Comparison of ENCODE assay signal across 8 mouse cellular contexts in the genomic region with DNA sequence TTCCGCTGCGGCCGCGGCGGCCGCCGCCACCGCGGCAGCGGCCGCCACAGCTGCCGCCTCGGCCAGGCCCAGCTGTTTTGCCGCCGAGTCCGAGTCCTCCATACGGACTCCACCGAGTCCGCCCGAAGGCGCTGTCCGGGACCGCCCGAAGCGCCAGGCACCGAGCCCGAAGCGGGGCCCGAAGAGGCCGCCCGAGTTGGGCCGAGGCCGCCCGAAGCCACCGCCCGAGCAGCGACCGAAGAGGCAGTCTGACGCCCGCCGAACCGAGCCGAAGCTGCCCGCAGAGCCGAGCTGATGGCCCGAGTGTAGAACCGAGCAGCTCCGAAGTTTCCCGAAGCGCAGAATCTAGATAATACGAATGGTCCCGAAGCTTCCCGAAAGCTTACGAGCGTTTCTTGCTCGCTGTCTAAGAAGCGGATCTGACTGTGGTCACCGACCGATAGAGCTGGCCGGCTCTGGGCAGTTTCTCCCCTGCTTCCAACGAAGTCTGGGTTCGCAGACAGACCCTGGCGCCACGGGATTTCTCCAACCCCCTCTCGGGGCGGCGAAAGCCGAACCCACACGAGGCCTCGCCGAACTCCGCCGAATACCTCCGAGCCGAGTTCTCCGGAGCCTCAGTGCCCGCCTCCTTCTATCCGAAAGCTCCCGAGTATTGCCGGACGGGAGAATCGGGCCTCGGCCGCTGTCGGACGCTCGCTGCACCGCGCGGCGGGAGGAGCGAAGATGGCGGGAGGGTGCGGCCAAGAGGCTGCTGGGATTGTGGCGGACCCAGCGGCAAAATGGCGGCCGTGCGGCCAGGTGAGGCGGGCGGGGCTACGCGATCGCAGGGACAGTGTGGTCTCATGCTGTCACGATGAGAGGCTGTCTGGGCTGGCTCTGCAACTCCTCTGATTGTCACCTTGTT. TPM values are rescaled to one million over a fixed set of nuclear protein-coding genes. Genes with fewer than 3 reads are reported as not detected.
A peak's percentile ranks its signal among the peaks of the same experiment; 100 is the strongest.
DNase-seq lines count a peak whose midpoint lies in the region; ATAC-seq and TF ChIP-seq lines count a peak whose summit lies in the region.

Deaf1 (minus strand) TSS at position 222 of the 904 bp plus-strand sequence.
Tmem80 (plus strand) TSS at position 271 of the 904 bp plus-strand sequence.

- no peaks in the 10 kb centered on the region for H3K9me3 ChIP-seq in embryonic facial prominence, embryonic 14.5 days (ENCODE audit: control insufficient read depth, low read length)
- no peaks in the 10 kb centered on the region for H3K9me3 ChIP-seq in limb, embryonic 13.5 days
- no peaks in the 10 kb centered on the region for H3K9me3 ChIP-seq in midbrain, embryonic 16.5 days (replicated peaks; ENCODE audit: control insufficient read depth, low read length, poor library complexity, severe bottlenecking)

- peak within 1 kb of the TSS; percentile 99 for H3K27ac ChIP-seq in embryonic facial prominence, embryonic 14.5 days (replicated peaks; ENCODE audit: low read depth, low read length)
- peak within 1 kb of the TSS; percentile 99 for H3K27ac ChIP-seq in heart, adult 2 months
- peak within 1 kb of the TSS; percentile 99 for H3K27ac ChIP-seq in limb, embryonic 13.5 days
- peak within 1 kb of the TSS; percentile 100 for H3K27ac ChIP-seq in midbrain, embryonic 16.5 days (ENCODE audit: low read length)

- peaks cover 24% of the 10 kb centered on the region for H3K4me1 ChIP-seq in embryonic facial prominence, embryonic 14.5 days (ENCODE audit: control insufficient read depth, insufficient read depth, low read length)
- H3K4me1 ChIP-seq in heart, adult 2 months (ENCODE audit: control insufficient read depth, insufficient read depth, low read length) = peaks cover 11% of the 10 kb centered on the region
- H3K4me1 ChIP-seq in limb, embryonic 13.5 days = peaks cover 31% of the 10 kb centered on the region
- peaks cover 30% of the 10 kb centered on the region for H3K4me1 ChIP-seq in midbrain, embryonic 16.5 days (ENCODE audit: control insufficient read depth, insufficient read depth, low read length)

- intact Hi-C loops in heart, adult 2 months (cut with DNase I) = loop anchor here (2.0 to 5.0 kb wide), 2 partner anchors 60 to 63 kb away; partner anchors contain the start of gene Irf7

- TF ChIP-seq POLR2A in heart, adult 2 months (IDR thresholded peaks at IDR 0.05; ENCODE audit: insufficient read depth, low read depth, low read length) = no peak; the same call in none of the 2 replicates

- H3K79me2 ChIP-seq in heart, adult 2 months (replicated peaks; ENCODE audit: control insufficient read depth, insufficient read depth, low read length) = peaks cover 3% of the 10 kb centered on the region

- 0 out of 2 replicates have a peak, but pooled peaks have one; percentile 62 for TF ChIP-seq EP300 in heart, adult 2 months (IDR thresholded peaks at IDR 0.05; ENCODE audit: insufficient read depth, low read depth, low read length)

- H3K4me2 ChIP-seq in embryonic facial prominence, embryonic 14.5 days (ENCODE audit: low read depth, low read length) = peak within 1 kb of the TSS; percentile 100
- peak within 1 kb of the TSS; percentile 98 for H3K4me2 ChIP-seq in limb, embryonic 13.5 days (replicated peaks)
- peak within 1 kb of the TSS; percentile 87 for H3K4me2 ChIP-seq in midbrain, embryonic 16.5 days (ENCODE audit: low read length)

- H3K4me3 ChIP-seq in embryonic facial prominence, embryonic 14.5 days (ENCODE audit: low read depth, low read length) = peak within 1 kb of the TSS; percentile 62
- peak within 1 kb of the TSS; percentile 71 for H3K4me3 ChIP-seq in heart, adult 2 months
- peak within 1 kb of the TSS; percentile 59 for H3K4me3 ChIP-seq in limb, embryonic 13.5 days
- peak within 1 kb of the TSS; percentile 48 for H3K4me3 ChIP-seq in midbrain, embryonic 16.5 days (ENCODE audit: low read depth, low read length)

- DNase-seq in 3134 (ENCODE audit: extremely low read depth, insufficient read length, low spot score) = peak; percentile 95
- peak; percentile 98 to 99 for DNase-seq in adrenal gland, postnatal 4 days (ENCODE audit: low spot score in 2 of 2)
- peak; percentile 99 for DNase-seq in embryonic facial prominence, embryonic 14.5 days (ENCODE audit: low spot score)
- peak; percentile 99 for DNase-seq in heart, adult 2 months
- peak; percentile 99 to 100 for DNase-seq in kidney, adult 8-10 months
- peak; percentile 97 to 99 for DNase-seq in spleen, postnatal 10 days (ENCODE audit: low spot score in 2 of 2)

- peak; percentile 97 for ATAC-seq in embryonic facial prominence, embryonic 14.5 days (ENCODE audit: low read depth)
- peak; percentile 96 for ATAC-seq in limb, embryonic 13.5 days (ENCODE audit: low FRiP score, low read depth)
- peak; percentile 97 for ATAC-seq in midbrain, embryonic 16.5 days

- H3K36me3 ChIP-seq in embryonic facial prominence, embryonic 14.5 days (ENCODE audit: control insufficient read depth, insufficient read depth, low read length) = peaks cover 15% of the 10 kb centered on the region
- H3K36me3 ChIP-seq in heart, adult 2 months (ENCODE audit: control insufficient read depth, insufficient read depth, low read length) = no peaks in the 10 kb centered on the region
- H3K36me3 ChIP-seq in limb, embryonic 13.5 days = peaks cover 26% of the 10 kb centered on the region
- H3K36me3 ChIP-seq in midbrain, embryonic 16.5 days (ENCODE audit: control insufficient read depth, insufficient read depth, low read length) = peaks cover 3% of the 10 kb centered on the region; the same call in 1 of the 2 replicates

- H3K27me3 ChIP-seq in embryonic facial prominence, embryonic 14.5 days (replicated peaks; ENCODE audit: control insufficient read depth, insufficient read depth, low read length) = no peaks in the 10 kb centered on the region
- no peaks in the 10 kb centered on the region for H3K27me3 ChIP-seq in heart, adult 2 months (ENCODE audit: control insufficient read depth, insufficient read depth, low read length)
- no peaks in the 10 kb centered on the region for H3K27me3 ChIP-seq in limb, embryonic 13.5 days
- H3K27me3 ChIP-seq in midbrain, embryonic 16.5 days (ENCODE audit: control insufficient read depth, insufficient read depth, low read depth, low read length) = no peaks in the 10 kb centered on the region

- TF ChIP-seq CTCF in heart, adult 2 months (IDR thresholded peaks at IDR 0.05) = no peak

- WGBS in embryonic facial prominence, embryonic 14.5 days = 0% methylated on average over 44 of the region's 105 CpGs
- under 1% methylated on average over 105 of the region's 105 CpGs for WGBS in heart, adult 2 months
- WGBS in limb, embryonic 13.5 days = under 1% methylated on average over 105 of the region's 105 CpGs
- WGBS in midbrain, embryonic 16.5 days = under 1% methylated on average over 99 of the region's 105 CpGs

- peak within 1 kb of the TSS; percentile 89 for H3K9ac ChIP-seq in embryonic facial prominence, embryonic 14.5 days (ENCODE audit: low read depth, low read length)
- H3K9ac ChIP-seq in heart, adult 2 months (ENCODE audit: low read depth, low read length) = peak within 1 kb of the TSS; percentile 90
- peak within 1 kb of the TSS; percentile 91 for H3K9ac ChIP-seq in limb, embryonic 13.5 days
- H3K9ac ChIP-seq in midbrain, embryonic 16.5 days (ENCODE audit: low read depth, low read length) = peak within 1 kb of the TSS; percentile 96

RNA-seq across cellular contexts. Expression of gene Deaf1, which starts in this region (rescaled TPM):
- total RNA-seq in adrenal gland, postnatal 4 days (2021) = 10 to 100 TPM; 74.1 to 78.8 TPM
- polyA plus RNA-seq in embryonic facial prominence, embryonic 14.5 days (2014; fragmentation: Nextera tagmentation; extraction: Ambion mirVana) = 72.7 and 82.7 TPM in 2 replicates
- 10 to 100 TPM; 10.8 to 13.5 TPM for total RNA-seq in heart, adult 2 months (2021)
- 9.7 and 9.8 TPM in 2 replicates for polyA plus RNA-seq in heart, adult 2 months (2012; rRNA removed)
- 77.5 and 79.9 TPM in 2 replicates for polyA plus RNA-seq in limb, embryonic 13.5 days (2015; fragmentation: Nextera tagmentation; extraction: Ambion mirVana)
- 211 and 237 TPM in 2 replicates for polyA plus RNA-seq in midbrain, embryonic 16.5 days (2015; fragmentation: Nextera tagmentation; extraction: Ambion mirVana)

RNA-seq across cellular contexts. Expression of gene Tmem80, which starts in this region (rescaled TPM):
- total RNA-seq in adrenal gland, postnatal 4 days (2021) = 10 to 100 TPM; 34.8 to 36.6 TPM
- polyA plus RNA-seq in embryonic facial prominence, embryonic 14.5 days (2014; fragmentation: Nextera tagmentation; extraction: Ambion mirVana) = 21.1 and 27.7 TPM in 2 replicates
- 10 to 100 TPM; 13.5 to 14.9 TPM for total RNA-seq in heart, adult 2 months (2021)
- 28.9 and 34.5 TPM in 2 replicates for polyA plus RNA-seq in heart, adult 2 months (2012; rRNA removed)
- polyA plus RNA-seq in limb, embryonic 13.5 days (2015; fragmentation: Nextera tagmentation; extraction: Ambion mirVana) = 45.0 and 48.7 TPM in 2 replicates
- 53.1 and 54.7 TPM in 2 replicates for polyA plus RNA-seq in midbrain, embryonic 16.5 days (2015; fragmentation: Nextera tagmentation; extraction: Ambion mirVana)

Comparison
In these comparisons a context has a peak if more than half of its experiments do, and no peak if none do; other contexts are left out.
1. Peak in every context shown above with its lines: DNase-seq, ATAC-seq, H3K4me3 ChIP-seq and H3K27ac ChIP-seq.
2. RNA of gene Deaf1 (total RNA-seq): 74.1 to 78.8 TPM in adrenal gland, postnatal 4 days; 10.8 to 13.5 TPM in heart, adult 2 months; every median in the first group is over 4 times any median in the second.